Mouse (Mus musculus): ENCODE results near the gene Itga9. TPM values are rescaled to one million over a fixed set of nuclear protein-coding genes. Genes with fewer than 3 reads are reported as not detected.

Itga9 gene
- total RNA-seq, 2 experiments from 2014 or later = 41.6 to 56.8 TPM

DNA sequence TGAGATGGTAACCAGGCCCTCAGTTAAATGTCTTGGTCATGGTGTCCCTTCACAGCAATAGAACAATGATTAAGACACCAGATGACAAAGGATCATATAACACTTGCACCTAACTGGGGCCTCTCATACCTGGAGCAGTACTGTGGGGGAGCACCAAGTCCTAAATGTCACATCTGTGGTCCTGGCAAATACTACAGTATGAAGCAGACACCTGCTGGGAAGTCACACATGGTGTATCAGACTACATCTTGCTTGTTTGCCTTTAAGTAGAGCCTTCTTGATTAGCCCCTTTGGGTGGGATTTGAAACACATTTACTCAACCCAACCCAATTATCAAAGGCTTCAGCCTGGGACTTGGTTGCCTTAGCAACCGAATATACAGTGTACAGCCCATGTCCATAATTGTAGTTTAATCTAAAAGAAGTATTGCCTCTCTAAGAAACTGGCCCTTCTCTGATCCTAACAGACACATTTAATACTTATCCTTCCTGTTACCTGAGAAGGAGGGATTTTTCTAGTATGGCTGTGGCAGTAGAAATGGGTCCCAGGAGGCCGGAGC, 170.5 kb downstream of the Itga9 start:
- no peak for DNase-seq

DNA sequence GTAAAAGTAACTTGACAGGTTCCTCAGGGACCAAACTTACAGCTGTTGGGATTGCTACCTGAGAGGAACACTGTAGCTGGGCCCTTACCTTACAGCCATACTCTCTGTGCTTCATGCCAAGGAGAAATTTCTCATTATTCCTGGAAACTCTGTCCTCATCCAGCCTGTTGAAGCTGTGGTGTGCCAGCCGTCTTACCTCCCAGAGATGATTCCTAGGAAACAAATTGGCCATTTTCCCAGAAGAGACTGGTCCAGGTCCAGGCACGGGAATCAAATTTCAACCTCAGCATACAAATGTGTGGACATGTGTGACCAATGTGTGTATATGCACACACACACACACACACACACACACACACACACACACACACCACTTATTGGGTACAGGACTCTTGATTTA, 172.1 kb downstream of the Itga9 start:
- DNase-seq = peak; percentile 26

DNA sequence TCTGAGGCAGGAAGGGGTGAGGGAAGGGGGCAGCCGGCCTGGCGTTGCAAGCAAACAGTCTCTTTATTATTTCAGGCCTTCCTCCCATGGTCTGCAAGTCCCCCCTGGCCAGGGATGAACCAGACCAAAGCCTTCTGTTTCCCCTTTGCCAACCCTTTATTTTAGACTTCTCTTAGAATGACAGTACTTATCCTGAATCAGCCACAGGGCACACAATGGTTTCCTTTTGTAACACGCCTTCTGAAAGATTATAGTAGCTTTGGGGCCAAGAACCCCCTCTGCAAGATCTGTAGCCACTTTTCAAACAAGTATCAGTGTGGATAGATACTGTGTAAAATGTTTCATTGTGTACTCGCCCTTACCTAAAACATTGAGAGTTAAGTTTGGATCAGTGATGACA, 178.1 kb downstream of the Itga9 start:
- no peak for DNase-seq

DNA sequence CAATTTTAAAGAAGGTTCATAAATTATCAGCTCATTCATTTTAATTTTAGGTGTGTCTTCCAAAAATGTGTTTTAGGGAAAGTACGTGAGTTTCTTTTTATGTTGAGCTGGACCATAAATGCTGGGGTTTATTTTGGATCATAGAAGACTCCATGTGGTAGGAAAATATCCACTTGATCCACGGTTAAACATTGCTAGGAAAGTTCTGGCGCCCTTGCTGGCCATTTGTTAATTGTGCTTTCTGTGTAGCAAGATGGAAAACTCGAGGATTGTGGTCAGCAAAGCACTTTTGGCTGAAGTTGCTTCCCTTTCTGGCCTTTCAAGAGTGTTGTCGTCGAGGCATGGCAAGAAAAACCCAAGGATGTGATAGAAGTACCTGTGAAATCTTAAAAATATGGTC, 179.3 kb downstream of the Itga9 start:
- DNase-seq = no peak

DNA sequence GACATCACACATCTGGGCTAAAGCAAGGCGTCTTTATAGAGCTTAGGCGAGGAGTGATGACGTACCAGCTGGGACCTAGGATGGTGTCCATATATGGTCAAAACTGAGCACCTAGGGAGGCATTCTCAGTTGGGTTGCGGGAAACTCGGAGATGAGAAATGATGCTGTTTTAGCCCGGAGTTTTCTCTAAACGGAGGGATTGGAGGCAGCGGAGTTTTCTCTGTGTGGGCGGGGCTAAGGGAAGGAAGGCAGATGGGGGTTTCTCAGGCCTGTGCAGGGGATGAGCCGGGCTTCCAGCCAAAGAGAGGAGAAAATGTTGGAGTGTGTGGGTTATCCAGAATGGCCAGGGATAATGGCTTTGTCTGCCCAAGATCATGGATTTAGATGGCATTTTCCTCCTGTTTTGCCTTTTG, 182.4 kb downstream of the Itga9 start:
- DNase-seq = no peak

DNA sequence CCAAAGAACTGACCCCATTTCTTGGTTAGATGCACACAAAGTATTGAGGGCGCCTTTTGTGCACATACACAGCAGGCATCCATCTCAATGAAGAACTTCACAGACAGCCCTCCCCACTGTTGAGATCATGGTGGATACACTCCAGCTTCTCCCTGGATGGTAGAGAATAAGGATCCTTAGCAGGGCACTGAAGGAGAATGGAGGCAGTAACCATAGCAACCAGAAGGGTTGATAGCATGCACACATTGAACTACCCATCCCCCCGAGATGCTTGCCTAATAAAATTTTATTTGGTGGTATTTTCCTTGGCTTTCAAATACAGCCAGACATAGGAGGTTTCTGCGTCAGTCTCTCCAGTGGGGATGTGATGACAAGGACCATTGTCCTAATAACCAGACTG, 184.7 kb downstream of the Itga9 start:
- no peak for DNase-seq

DNA sequence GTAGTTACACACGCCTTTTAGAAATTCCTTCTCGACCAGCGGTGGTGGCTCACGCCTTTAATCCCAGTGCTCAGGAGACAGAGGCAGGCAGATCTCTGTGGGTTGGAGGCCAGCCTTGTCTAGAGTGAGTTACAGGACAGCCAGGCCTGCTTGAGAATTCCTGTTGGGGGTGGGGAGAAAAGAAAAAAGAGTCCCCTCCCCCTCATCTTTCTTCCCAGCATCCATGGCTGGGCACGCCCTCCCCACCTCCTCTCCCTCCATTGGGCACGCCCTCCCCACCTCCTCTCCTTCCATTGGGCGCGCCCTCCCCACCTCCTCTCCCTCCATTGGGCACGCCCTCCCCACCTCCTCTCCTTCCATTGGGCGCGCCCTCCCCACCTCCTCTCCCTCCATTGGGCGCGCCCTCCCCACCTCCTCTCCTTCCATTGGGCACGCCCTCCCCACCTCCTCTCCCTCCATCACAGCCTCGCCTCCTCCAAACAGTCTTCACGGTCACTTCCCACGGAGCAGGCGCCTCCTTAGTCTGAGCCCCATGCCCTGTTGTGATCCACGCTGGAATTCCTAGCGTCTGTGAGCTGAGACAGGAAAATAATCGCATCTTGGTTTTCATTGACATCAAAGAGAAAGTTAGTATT, 186.8 kb downstream of the Itga9 start:
- no peak for DNase-seq

DNA sequence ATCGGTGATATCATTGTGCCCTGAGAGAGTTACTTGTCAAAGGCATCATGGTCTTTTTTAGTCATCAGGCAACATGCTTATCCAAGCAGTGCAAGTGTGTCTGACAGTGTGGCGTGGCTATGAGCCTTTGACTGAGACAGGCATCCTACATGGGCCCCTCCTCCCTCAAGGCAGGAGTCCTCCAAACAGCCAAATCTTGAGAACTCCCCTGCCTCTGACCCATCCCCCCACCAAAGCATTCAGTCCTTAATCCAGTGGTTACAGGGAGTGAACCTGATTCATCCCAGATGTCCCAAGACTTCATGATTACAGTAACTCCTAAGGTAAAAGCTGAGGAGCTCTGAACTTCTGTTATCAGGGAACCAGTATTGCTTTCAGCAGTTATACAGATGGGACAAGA, 188.2 kb downstream of the Itga9 start:
- DNase-seq = no peak

DNA sequence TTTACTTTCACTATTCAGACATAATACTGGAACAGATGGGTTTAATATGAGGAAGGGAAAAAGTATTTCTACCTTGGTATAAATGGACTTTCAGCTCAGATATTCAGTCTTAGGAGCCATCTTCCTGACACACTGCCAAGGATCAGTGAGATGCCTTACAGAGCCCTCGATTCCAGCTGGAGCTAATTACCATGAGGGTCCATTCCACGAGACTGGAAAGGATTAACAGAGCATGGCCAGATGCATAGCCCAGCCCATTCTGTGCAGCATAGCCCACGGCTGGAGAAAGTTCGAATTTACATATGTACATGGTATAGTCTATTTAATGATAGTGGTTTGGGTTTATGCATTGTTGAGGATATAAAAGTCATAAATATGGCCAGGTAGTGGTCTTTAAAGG, 188.8 kb downstream of the Itga9 start:
- no peak for DNase-seq

DNA sequence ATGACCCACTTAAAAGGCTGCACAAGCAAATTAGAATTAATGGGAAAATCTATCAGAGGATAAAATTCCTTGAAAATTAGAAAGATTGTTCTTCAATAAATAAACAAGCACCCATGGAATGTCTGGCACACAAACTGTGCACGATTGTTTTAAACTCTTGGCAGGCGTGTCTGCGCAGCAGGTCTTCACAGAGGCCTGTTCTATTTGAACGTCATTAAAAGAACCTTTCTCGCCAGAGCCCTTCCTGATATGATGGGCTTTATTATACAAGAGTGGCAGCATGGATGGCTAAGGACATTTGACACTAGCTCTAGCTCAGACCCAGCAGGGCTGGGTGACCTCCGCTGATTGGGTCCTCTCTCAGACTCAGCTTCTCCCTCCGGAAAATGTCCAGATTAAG, 192.6 kb downstream of the Itga9 start:
- DNase-seq = no peak

DNA sequence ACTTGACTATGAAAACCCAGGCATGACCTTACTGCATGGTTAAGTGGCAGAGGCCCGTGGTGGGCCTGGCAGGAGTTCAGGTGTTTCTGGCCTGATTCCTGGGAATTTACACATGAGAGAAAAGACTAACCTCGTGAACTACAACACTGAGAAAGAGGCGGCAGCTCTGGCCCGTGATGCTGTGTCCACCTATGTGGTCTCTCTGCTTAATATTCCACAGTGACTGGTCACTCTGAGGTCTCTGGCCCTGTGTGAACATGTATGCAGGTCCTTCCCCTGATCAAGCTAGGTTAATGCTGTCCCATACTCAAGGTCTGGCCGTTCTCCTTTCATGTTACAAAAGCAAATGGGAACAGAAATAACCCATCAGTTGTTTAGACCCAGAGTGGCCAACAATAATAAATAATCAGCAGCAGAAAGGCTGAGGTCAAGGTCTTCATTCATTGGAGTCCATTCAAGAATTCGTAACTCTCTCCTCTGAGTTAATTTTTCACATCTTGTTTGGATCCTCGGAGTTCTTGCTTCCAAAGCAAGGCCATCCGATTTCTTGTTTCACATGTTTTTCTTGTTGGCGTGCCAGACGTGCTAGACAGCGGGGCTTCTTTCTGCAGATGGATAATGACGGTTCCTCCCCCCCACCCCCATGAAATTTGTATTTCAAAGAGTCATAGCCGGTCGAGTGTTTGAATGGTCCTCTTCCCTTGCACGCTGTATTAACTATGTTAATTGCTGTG, 194.9 kb downstream of the Itga9 start:
- DNase-seq = peak; percentile 59

DNA sequence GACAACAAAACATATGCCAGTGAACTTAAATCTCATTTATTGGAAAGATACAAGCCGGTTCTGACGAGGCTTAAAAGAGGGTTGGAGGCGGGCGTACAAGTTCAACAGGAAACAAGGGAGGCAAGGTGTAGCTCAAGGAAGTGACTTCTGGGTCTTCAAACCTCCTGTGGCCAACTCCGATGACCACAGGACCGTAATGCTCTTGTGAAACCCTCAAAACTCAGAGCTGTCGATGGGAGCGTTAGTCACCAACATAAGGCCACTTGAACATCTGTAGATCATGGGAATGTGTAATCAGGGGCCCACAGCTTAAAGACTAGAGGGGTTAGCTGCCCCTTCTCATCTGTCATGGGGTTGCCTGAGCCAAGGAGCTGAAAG, 195.4 kb downstream of the Itga9 start:
- DNase-seq = no peak

DNA sequence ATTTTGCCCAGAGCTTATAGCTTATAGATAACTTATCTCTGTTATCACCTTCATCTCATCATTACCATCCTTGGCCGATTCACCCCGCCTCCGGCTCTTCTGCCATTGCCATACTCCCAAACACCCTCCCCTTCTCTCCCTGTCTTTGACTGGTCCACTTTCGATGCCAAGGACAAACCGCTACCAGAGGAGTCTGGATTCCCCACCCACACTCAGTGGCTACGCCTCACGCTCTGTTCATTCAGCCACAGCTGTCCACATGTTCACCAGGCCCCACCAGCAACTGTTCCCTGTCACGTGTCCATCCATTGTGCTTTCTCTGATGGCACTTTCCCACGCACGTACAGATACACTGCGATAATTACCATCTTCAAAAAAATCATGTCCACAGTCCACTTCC, 195.9 kb downstream of the Itga9 start:
- DNase-seq = peak; percentile 22

DNA sequence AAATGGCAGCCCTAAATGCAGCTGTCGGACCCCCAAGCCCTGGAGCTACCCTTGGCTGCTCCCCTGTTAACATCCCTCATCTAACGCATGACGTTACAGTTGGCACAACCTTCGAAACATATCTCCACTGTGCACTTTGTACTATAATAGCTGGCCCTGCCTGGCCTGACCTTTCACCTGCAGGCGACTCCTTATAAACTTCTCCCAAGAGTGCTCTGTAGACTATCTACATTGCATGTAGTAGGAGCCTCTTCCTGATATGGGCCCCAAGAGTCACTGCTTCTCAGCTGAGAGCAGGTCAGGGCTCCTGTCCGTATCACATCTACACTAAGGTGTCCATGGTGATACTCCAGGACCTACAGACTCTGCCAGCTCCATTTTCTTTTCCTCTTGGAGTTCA, 199.2 kb downstream of the Itga9 start:
- DNase-seq = no peak

DNA sequence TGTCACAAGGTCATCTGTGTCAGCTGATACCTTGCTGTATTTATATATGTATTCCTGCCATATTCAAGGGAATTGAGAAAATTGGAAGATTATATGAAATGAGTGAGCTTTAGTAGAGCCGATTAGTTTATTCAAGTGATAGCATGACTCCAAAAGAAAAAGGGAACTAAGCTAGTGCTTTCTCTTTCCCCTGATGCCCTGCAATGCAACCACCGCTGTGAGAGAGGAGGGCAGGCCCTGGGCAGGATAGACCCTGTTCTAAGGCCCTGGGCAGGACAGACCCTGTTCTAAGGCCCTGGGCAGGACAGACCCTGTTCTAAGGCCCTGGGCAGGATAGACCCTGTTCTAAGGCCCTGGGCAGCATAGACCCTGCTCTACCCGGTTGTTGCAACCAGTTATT, 201.2 kb downstream of the Itga9 start:
- DNase-seq = no peak

DNA sequence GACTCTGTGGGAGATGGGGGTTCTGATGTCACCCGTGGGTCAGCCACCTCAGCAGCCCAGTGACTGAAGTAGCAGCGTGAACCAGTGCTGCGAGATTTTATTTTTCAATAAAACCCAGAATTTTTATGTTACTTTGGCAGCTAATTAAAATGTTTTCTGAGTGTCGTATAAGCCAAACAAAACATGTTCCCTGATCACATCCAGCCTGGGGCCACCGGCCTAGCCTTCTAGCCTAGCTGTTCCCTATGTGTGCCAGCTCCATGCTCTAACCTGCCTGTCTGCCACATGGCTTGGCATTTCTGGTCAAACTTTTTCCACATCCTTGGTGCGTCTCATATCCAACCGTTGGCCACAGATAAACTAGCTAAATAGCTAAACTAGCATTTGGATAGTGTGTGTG, 205.7 kb downstream of the Itga9 start:
- no peak for DNase-seq

DNA sequence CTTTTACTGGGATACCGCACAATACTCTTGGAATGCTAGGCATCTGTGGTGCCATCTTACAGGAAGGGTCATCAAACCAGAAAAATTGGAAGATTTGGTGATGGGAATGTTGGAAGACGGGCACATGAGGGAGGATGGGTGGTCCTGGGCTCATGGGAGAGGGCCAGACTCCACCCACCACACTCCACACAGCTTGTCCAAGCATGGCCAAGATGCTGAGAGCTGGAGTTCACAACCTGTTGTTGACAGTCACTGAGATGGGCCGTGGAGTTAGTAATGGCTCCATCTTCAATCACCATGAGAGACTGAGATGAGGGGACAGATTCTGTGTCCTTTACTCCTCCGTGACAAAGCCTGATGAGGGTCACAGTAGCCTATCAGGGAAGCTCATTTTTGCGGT, 207.0 kb downstream of the Itga9 start:
- no peak for DNase-seq

DNA sequence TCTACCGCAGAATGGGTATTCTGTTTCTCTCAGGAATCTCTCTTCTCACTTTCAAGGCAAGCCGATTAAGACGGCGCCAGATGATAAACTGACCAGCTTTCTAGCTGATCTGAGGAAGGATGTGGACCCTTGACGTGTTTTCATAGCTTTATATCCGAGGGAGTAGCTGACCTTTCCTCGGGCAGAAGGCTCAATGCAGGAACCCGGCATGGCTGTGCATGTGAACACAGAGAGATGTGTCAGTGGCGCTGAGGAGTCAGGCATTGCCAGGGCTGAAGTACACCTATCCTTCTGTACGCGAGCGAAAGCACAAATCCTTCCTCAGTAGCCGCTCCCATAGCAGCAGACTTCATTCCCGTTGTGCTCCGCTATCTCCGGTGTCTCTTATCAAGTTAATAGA, 207.6 kb downstream of the Itga9 start:
- no peak for DNase-seq

DNA sequence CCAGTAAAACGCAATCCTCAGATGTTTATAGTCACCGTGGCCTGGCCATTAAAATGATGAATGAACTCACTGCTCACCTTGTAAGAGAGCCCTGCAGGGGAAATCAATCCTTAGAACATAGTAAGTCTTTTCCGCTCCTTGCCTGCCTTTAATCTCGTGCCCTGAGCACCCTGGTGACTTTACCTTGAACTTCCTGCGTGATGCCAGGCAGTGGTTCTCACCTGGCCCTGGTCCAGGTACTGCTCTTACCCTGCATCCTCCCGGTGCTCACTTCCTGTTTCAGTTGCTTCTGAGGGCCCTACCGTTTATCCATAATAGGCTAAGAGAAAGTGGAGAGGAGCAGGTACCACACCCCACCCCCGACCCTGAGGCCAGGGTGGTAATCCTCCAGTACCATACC, 208.0 kb downstream of the Itga9 start:
- DNase-seq = peak; percentile 26

DNA sequence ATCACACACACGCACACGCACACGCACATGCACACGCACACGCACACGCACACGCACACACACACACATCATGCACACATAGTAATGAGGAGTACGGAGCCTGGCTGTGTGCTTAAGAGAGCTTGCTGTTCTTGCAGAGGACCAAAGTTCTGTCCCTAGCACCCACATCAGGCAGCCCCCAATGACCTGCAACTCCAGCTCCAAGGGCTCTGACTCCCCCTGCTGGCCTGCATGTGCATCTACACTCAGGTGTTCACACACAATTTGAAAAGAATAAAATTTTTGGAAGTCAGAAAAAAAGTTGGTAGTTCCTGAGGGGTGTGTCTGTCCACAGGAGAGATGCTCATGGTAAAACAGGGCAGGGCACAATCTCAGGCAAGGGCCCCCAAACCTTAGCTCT, 209.1 kb downstream of the Itga9 start:
- DNase-seq = no peak

DNA sequence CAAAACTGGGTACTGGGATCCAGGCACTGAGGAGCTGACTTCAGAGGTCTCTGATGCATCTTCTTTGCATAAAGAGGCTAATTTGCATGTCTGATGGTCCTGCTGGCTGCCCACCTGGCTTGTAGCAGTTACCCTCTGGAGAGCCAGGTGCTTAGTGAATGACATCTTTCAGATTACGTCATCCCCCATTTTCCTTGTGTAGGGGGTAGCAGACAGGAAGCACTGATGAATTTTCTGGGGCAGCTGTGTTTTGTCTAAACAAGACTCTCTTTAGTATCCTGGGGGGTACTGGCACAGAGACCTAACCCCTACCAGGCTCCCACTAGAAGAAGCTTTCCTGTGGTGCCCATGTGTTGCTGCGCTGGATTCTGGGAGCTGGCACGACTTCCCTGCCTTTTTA, 212.0 kb downstream of the Itga9 start:
- no peak for DNase-seq

DNA sequence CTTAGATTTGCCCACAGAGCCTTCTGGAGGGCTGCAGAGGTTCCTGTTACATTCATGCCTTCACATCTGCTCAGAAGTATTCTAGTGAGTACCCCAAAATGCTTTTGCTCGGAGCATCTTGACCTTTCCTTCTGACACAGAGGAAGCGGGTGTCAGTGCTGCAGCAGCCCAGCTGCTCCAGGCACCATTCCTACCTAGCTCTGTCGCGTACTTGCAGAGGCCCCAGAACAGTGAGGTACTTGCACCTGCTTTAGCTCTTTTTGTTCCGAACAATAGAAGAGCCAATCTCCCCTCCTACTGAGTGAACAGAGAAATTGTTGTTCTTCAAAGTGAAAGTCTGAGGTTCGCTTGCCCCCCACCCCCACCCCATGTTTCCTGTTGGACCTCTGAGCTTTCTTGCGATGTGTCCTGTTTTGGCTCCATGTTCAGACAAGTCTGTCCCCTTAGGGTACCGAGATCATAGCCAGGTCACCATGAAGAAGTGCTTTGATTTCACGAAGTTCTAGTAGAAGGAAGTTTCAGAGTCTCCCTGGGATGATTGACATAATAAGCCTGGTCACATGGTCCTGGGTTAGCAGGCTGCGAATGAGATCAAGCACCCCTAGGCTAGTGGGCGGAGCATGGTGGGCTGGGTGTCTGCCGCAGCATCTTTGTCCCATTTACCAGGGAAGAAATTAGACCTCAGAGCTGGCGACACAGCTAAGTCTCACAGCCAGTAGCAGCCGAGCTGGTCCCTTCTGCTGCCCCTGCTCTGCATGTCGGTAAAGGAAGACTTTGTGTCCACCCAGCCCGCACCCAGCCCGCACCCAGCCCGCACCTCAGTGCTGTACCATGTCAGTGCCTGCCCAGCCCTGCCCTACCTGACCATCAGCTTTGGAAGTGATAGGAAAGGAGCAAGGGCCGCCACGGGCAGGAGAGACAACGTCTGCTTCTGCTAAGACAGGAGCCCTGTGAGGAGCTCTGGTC, 215.0 kb downstream of the Itga9 start:
- no peak for DNase-seq

DNA sequence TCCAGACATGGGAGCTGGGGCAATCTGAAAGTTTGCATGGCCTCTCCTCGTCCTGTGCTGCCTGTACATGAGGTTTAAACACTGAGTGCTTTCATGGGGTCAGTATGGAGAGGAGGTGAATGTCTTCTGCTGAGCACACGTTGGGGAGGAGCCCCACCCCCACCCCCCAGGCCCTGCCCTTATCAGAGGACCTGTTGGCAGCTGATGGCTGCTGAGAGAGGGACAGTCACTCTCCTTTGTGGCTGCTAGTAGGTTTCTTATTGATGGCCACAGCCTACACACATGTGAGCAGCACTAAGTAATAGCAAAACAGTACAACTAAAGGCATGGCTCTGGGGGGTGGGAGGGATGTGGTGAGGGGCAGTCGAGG, 215.7 kb downstream of the Itga9 start:
- no peak for DNase-seq
